Mouse (Mus musculus) cerebellum, adult 11-12 months (tissue): Measurements from ENCODE around the gene Faap100.
"Not testable (repeated sequence)": the region's sequence is repeated elsewhere in the genome, so short reads cannot be mapped to it uniquely, and the experiment has no call there.

Source experiments
- DNase-seq: peaks from one replicate; pipeline ENCODE4 v3.0.0; 2022

Gene Faap100

GRCm38 (mm10) chr11:120376302-120377160 lies 2.0 kb downstream of the Faap100 start:
- DNase-seq, result no peak

DNA sequence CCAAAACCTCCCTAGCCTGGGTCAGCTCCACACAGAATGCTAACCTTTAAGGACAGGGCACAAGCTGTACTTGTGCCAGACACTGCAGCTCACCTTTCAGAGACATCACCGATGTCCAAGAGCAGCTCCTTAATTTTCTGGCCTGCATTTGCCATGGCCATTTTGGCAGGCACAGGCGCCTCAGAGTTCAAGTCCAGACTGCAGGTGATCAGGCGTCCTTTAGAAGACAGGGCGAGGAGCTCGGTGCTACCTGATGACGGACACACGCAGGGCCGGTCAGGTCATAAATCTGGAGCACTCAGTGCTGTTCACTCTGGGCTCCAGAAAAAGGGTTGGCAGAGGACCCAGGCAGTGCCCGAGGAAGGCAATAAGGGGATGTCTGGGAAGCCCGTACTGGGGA lies 3.2 kb downstream of the Faap100 start:
- no peak for DNase-seq

DNA sequence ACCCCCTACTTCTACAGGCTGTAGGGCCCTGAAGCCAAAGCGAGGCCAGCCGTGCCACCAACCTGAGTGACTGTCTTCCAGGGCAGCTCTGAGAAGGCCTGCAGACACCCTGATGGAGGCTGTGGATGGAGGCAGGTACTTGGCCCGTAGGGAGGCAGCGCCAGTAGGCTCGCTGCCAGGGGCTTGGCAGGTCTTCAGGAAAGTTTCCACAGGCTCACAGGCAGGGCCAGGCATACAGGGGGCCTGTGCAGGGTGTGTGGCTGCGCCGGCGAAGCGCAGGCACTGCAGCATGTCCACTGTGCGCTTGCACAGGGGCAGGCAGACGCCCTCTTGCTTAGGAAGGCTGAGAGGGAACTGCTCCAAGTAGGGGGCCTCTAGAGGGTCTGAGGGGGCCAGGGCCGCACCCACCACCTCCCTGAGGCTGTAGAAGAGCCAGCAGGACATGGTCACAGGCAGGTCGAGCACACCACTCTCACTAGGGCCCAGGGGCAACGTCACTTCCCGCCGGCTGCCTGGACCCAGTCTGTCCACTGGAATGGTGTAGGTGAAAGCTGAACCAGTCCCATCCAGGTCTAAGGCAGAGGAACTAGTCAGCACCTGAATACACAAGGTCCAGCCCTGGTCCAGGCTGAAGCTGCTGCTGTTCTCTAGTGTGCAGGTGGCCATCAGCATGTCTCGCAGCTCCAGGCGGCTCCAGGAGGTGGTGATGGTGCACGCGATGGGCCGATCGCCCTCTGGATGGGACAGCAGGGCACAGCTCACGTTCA lies 4.6 kb downstream of the Faap100 start:
- no peak for DNase-seq

DNA sequence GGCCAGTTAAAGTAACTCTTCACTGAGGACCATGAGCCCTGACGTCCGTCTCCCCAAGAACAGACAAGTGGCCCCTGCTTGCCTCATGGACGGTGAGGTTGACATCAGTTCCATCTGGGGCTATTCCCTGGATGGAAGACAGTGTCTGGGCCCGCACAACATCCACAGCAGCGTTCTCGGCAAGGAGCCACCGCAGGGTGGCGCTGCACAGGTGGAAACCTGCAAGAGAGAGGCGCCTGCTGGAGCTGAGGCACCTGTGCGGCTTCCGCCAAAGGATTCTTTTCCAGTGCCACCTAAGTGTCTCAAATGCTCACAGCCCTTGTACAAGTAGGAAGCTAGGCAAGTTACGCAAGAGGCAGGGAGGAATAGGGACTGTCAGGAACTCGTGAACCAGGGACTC lies 5.5 kb downstream of the Faap100 start:
- no peak for DNase-seq

- DNase-seq, result no peak
These were observed 8.9 kb downstream of the Faap100 start for GRCm38 (mm10) chr11:120369656-120370055.

GRCm38 (mm10) chr11:120366443-120367027 lies 12.0 kb downstream of the Faap100 start:
- no peak for DNase-seq

DNA sequence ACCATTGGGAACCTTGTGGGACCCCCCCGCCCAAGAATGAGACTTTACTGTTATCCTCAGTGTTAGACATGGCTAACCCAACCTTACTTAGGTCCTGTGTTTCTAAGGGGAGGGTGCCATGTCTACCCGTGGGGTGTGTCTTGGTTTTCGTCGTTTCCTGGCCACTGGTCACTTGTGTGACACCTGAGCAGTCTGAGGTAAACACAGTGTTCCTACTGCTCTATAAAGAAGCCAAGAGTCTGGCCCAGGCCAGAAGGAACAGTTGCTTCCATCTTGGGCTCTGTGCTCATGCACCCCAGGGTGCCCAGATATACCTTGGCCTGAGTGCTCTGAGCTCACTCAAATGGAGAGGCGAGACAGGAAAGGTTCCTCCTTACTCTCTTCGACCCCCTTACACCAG lies 15.7 kb downstream of the Faap100 start:
- DNase-seq, result no peak

- DNase-seq, result no peak
These were observed 17.3 kb downstream of the Faap100 start, which contains the start of gene Fscn2 for GRCm38 (mm10) chr11:120361295-120361694. Gene Fscn2, plus strand, starts transcription at chr11:120361534.

GRCm38 (mm10) chr11:120360755-120361154 lies 17.8 kb downstream of the Faap100 start:
- no peak for DNase-seq

DNA sequence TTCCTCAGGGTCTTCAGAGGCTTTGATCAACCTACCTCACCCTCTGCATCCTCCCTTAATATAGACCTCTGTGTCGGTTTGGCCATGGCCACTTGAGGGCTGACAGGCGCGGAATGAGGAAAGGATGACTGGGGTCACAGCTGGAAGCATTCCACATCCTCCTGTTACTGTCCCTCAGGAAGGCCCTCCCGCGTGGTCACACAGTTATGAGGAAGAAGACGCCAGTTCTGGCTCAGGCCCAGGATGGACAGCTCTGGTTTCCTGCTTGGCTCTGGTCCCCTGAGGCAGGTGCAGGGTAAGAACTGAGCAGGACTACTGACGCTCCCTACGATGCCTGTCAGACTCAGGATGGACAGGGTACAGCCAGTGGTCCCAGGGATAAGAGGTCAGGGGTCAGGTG lies 18.5 kb downstream of the Faap100 start:
- peak; percentile 51 for DNase-seq

DNA sequence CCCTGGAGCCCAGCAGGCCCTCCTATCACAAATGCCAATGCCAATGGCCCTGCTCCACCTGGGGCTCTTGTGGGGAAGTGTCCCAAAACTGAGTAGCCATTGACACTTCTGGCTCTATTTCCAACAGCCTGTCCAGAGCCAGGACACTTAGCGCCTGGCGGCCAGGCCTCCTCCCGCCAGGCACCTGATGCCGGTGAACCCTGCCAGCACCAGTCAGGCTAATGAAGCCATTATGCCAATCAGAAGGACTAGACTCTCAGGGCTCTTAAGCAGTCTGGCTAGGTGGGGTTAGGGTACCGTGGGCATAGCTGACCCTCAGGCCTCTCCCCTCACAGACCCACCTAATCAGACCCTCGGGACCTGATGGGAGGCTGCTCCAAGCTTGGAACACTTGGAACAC lies 19.2 kb downstream of the Faap100 start:
- DNase-seq, result peak; percentile 53

- DNase-seq, result no peak
These were observed 20.7 kb downstream of the Faap100 start for GRCm38 (mm10) chr11:120357791-120358401.

- no peak for DNase-seq
These were observed 21.7 kb downstream of the Faap100 start for GRCm38 (mm10) chr11:120356900-120357299.

GRCm38 (mm10) chr11:120356319-120356840 lies 22.2 kb downstream of the Faap100 start:
- no peak for DNase-seq

- no peak for DNase-seq
These were observed 23.1 kb downstream of the Faap100 start for GRCm38 (mm10) chr11:120355277-120356039.

DNA sequence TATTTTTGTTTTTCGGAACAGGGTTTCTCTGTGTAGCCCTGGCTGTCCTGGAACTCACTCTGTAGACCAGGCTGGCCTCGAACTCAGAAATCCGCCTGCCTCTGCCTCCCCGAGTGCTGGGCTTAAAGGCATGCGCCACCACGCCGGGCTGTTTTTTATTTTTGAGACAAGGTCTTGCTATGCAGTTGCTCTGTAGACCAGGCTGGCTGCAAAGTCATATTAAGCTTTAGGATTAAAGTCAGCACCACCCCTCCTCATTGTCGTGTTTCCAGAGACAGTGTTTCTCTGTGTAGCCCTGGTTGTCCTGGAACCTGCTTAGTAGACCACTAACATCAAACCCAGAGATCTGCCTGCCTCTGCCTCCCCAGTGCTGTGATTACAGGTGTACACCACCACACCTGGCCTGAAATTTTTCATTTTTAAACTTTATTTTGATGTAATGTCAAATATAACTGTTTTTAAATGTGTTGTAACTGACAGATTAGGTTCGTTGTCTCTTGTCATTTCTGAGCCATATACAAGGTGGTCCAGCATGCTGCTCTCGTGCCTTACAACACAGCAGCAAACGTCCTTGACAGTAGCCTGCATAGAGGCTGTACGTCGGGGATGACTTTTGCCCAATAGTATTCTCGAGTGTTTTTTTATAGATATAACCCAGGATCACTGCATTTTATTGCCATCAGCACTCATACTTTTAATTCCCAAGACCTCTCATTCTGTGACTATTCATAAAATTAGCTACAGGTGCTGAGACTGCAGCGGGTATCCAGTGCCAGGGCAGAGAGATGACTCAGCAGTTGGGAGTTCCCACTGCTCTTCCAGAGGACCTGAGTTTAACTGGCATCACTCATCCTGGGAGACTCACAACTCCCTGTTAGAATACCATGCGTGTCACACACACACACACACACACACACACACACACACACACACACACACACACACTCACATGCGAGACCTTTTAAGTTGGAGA lies 24.0 kb downstream of the Faap100 start:
- DNase-seq, result peak; percentile 8

DNA sequence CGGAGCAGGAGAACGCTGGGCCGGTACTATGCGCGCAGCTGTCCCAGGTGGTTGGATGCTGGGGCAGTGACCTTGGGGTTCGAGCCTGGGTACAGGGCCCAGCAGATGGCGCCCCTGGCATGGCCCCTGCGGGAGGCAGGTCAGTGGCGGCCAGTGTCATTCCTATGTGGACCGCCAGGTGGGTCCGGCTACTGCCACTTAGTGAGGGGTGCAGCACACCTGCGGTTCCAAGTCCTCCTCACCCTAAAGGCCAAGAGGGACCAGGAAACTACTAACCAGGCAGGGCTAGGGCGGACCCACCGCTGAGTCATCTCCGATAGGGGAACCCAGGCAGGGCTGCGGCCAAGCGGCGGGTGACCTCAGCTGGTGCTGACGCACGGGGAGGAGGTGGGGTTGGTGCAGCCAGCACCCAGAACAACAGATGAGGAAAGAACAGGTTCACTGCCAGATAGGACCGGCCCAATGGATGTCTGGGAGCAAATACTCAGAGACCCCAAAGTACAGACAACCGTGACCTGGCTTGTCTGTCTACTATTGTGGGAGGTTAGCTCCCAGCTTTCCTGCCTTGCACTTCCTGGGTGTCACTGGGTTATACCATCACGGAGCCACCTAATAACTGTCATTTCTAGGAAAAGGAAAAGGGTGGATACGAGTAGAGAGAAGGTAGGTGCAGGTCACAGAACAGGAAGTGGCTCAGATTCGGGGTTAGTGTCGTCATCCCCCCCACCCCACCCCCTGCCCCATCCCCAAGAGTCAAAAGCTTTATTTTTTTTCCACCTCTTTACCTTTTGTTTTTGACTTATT lies 24.9 kb downstream of the Faap100 start:
- DNase-seq, result peak; percentile 67

GRCm38 (mm10) chr11:120352571-120353290 lies 25.8 kb downstream of the Faap100 start:
- no peak for DNase-seq

DNA sequence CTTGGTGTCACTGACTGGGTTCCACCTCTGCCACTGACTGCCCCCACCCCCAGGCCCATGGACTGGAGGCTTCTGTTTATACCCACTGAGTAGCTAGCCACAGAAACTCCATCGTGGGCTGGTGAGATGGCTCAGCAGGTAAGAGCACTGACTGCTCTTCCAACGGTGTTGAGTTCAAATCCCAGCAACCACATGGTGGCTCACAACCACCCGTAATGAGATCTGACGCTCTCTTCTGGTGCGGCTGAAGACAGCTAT lies 26.5 kb downstream of the Faap100 start:
- not testable (repeated sequence) for DNase-seq
